Mouse (Mus musculus) kidney, adult 2 months (tissue): ENCODE data around the gene Pank1.

ENCODE experiments used
- CTCF ChIP-seq: fragments of 200-500 bp; conservative IDR thresholded peaks from 2 replicates; pipeline ENCODE4 v1.5.1; 2011; ENCODE audit warnings: low read depth, mild to moderate bottlenecking, control low read depth, low read length, moderate library complexity, mixed read lengths; ENCODE audit not compliant: insufficient read depth, insufficient read length
- POLR2A ChIP-seq: fragments of 200-500 bp; IDR thresholded peaks from one replicate; pipeline ENCODE4 v1.6.1; 2011; ENCODE audit warnings: low read depth, low read length, control low read depth

- TF ChIP-seq CTCF (no peak), POLR2A (no peak)
Measured at GRCm38 (mm10) chr19:34891590-34891989, 12.3 kb upstream of the Pank1 start.
